Mouse (Mus musculus) kidney, adult 11 months (tissue): ENCODE measurements at regions not wholly inside any gene's neighbourhood (a gene's known extent, or its start where the extent isn't known, plus 50 kb on each side); places are given as distances from the start of the nearest gene placed in this dataset.

Experiments used
- DNase-seq: peaks from one replicate; pipeline ENCODE4 v3.0.0; 2022

DNA sequence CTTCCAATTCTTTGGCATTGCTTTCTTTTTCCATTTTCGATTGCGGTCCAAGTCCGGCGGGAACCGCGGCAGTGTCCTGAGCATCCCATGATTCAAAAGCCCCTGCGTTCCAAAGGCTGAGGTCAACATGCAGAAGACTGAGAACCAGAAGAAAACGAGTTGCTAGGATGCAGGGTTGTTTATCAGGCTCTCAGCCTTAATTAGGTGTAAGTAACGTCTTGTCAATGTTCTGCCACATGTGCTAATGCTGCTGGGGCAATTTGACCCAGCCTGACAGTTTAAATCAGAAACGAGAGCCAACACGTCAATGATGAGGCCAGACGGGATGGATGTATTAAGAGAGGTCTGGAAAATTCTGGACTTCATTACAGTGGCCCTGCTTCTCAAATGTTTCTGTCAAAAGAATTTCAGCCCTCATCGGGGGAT is 239.4 kb downstream of the Gm45692 start:
- no peak for DNase-seq

GRCm38 (mm10) chr8:26362366-26362765 is 243.0 kb downstream of the Gm45692 start:
- no peak for DNase-seq

DNA sequence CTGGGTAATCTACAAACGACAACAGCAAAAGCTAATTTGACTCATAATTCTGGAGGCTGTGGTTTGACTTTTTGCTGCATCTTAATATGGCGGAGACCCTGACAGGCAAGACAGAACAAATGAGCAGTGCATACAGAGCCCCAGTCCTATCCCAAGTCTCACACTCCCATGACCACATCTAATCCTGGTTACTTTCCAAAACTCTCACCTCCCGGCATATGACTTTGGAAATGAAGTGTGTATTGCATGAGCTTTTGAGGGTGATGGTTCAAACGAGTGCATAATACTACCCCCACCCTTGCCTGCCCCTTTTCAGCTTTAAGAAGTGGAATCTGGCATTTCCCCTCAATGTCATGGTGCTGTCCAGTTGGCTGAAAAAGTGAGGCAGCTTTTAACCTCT is 244.3 kb downstream of the Gm45692 start:
- DNase-seq, result no peak

- DNase-seq, result no peak
Measured at GRCm38 (mm10) chr8:26364637-26365036, 245.3 kb downstream of the Gm45692 start.

GRCm38 (mm10) chr8:26380668-26381067 is 261.3 kb downstream of the Gm45692 start:
- DNase-seq, result peak; percentile 20

DNA sequence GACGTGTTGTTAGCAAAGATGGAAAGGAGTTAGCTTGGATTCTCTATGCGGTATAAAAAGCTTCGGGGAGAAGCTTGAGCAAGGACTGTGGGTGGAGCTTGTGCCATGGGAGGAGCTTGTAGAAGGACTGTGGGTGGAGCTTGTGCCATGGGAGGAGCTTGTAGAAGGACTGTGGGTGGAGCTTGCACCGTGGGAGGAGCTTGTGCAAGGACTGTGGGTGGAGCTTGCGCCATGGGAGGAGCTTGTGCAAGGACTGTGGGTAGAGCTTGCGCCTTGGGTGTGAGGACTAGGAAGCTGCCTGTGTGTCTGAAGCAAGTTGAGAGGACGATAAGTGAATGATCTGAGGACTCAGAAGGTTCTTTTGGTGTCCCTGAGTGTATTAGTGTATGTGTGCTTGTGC is 263.1 kb downstream of the Gm45692 start:
- DNase-seq, result no peak

GRCm38 (mm10) chr8:26383886-26384285 is 264.6 kb downstream of the Gm45692 start:
- peak; percentile 4 for DNase-seq

DNA sequence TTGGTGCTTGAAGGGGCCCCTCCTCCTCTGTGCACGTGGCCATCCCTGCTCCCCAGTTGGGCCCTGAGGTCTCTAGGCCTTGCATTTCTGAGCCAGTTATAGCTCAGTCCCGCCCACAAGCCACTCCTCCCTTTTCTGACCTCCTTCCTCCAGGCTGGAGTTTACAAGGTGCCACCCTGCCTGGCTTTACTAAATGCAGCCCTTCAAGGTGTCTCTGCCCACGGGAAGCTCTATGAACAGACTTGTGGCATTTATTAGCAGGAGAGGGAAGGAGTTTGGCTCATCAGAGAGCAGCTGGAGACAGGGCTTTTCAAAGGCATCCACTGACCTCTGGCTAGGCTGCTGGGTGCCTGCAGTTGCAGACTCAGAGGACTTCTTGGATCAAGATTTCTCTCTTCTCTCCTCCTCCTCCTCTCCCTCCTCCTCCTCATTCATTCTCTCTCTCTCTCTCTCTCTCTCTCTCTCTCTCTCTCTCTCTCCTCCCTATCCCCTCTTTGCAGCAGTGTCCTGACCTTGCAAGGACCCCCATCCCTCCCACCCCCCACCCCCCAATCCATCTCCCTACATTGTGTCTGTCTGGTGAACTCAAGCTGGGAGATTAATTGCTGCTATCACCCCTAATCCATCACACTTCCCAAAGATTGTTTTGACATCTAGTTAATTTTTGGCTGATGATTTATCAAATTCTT is 265.1 kb downstream of the Gm45692 start:
- peak; percentile 58 for DNase-seq

DNA sequence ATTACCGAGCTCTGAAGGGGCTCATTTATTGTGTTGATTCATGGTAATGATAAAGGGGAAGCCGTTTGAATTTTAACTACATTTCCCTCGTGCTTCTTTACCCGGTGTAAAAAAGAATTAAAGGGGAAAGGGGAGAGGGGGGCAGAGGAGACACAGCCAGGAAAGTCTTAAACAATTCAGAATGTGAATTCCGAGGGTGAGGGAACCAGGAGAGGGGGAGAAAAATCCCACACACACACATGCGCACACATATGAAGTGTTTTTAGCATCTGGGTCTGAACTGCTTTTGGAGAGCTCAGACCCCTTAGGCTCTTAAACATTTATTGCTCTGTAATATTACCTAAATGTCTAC is 265.6 kb downstream of the Gm45692 start:
- DNase-seq, result no peak

- DNase-seq, result no peak
Measured at GRCm38 (mm10) chr8:26395061-26395460, 275.7 kb downstream of the Gm45692 start.

GRCm38 (mm10) chr8:26420002-26420401 is 300.7 kb downstream of the Gm45692 start:
- no peak for DNase-seq

GRCm38 (mm10) chr8:26420536-26420935 is 301.2 kb downstream of the Gm45692 start:
- no peak for DNase-seq

DNA sequence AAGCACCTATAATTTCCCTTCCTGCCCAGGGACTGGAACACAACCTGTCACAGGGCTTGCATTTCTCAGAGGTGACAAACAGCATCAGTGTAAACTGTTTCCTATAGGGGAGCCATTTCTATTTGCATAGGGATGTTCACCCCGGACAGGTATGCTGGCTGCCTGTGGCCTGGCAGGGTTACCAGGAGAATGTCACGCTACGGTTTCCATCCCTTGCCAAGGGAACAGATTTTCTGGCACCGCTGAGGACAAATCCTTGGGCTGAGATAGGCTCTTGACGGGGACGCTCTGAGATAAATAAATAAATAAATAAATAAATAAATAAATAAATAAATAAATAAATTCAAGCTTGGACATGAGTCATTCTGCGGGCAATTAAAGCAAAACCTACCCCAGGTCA is 308.0 kb downstream of the Gm45692 start:
- no peak for DNase-seq

DNA sequence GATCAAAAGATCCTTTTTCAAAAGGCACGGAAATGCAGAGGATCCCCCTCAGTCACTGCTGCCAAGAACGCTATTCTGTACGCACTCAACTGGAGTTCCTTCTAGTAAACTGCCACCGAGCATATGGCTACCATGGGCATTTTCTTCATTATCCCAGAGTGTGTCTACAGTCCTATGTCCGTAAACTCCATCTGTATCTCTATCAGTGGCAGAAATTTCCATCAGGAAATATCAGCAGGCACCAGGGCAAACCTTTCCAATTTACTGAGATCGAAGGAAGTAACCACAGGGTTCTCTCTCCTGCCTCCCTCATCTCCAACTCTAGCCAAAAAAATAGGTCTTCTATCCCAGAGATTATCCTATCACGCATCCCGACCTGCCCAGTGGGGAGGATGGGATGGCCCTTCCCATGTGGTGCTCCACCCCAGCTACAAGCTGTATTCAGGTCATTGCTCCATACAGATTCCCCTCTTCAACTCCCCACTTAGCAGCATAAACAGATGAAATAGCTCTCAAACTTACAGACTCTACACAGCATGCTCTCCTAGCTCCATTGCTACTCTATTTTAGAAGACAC is 310.5 kb downstream of the Gm45692 start:
- DNase-seq, result no peak

GRCm38 (mm10) chr8:26432161-26432919 is 313.0 kb downstream of the Gm45692 start:
- no peak for DNase-seq

DNA sequence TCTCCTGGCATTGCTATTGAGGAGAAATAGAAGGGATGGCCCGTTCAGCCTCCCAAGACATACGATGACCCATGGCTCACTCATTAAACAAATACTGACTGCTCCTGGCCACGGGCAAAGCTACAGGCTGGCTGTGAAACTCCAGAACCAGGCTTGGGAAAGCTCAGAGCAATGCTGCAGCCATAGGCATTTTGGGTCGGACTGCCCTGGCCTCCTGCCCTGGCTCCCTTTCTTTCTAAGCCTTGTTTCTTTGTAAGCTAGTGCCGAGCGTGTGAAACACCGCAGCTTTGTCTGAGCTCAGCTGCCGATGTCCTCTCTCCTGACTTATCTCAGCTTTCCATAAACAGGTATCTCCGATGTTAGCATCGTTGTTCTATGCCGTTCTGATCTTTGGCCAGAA is 316.9 kb downstream of the Gm45692 start:
- DNase-seq, result no peak

GRCm38 (mm10) chr8:26437571-26437970 is 318.2 kb downstream of the Gm45692 start:
- DNase-seq, result no peak

DNA sequence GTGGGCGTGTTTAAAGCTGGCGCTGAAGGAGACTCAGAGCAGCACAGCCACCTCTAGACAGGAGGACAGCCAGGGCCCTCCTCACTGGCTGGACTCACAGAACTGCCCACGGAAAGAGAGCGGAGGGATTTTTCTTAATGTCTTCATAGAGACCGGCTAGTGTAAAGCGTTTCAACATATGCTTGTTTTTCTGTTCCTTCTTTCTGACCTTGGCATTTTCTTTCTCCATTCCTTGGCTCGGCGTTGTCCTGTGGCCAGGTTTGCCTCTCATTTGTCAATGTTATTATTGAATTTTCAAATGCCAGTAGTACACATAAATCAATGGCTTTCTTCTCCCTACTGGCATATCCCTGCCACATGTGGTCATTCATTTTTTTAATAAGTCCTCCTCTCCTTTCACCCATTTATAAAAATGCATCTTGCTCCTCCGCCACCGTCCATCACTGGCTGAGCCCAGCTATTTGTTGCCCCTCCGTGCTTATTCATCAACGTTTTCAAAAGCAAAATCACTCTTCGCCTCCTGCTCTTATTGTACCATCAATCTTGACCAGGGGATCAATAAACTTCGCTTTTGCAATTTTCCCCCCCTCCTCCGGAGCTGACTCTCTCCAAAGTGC is 319.0 kb downstream of the Gm45692 start:
- no peak for DNase-seq

DNA sequence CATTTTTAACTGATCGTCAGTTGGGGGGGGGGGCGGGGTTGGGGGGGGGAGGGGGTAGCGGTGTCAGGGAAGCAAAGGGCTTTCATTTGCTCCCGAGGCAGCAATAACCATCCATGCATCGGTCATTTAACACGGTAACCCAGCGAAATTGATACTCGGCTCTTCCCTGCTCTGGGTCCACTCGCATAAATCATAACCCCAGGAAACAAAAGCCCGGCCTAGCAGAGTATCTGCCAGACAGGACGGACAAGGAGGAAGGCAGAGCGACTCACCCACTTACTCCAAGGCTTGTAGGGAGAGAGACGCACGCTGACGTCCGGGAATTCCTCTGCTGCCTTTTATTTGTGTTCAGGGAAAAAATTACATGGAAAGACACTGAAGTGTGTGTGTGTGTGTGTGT is 319.5 kb downstream of the Gm45692 start:
- DNase-seq, result no peak

- DNase-seq, result no peak
Measured at GRCm38 (mm10) chr8:26441268-26442030, 322.1 kb downstream of the Gm45692 start.

GRCm38 (mm10) chr8:26443041-26443440 is 323.7 kb downstream of the Gm45692 start:
- peak; percentile 50 for DNase-seq

DNA sequence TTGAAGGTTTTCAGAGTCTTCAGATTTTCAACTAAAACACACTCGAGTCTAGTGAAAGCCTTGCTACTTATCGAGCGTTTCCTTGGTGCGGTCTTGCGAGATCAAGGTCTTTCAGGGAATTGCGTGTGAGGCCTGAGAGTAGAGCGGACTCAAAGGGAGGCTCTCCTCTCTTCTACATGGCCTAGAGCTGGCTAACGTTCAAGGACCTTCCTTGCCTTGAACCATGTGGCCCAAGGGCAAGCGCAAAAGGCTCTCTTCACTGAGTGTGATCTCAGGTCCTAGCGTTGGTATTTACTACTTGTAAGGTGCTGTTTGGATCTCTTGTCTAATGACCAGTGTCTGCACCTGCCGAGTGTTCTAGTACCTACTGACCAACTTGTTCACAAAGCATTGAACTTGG is 324.4 kb downstream of the Gm45692 start:
- DNase-seq, result no peak

- no peak for DNase-seq
Measured at GRCm38 (mm10) chr8:26445991-26446390, 326.7 kb downstream of the Gm45692 start.
